Mouse (Mus musculus) liver, embryonic 12.5 days (tissue): ENCODE measurements around the gene Nek6. TPM values are rescaled to one million over a fixed set of nuclear protein-coding genes. Genes with fewer than 3 reads are reported as not detected.

Source experiments
- ATAC-seq: fragments of 200-750 bp; cut with Nextera tagmentation; 2 replicates; pipeline ENCODE4 v1.8.0; 2017; ENCODE audit warnings: moderate number of reproducible peaks, mild to moderate bottlenecking, moderate library complexity
- H3K27ac ChIP-seq: fragments of 300-500 bp; sonication (generic); 2 replicates; pipeline ENCODE4 v1.5.1; 2016; ENCODE audit warnings: mild to moderate bottlenecking
- H3K27me3 ChIP-seq: fragments of 300-500 bp; sonication (generic); replicated peaks from 2 replicates; pipeline ENCODE4 v1.6.1; 2016; ENCODE audit warnings: mild to moderate bottlenecking, moderate library complexity
- H3K36me3 ChIP-seq: fragments of 300-500 bp; sonication (generic); 2 replicates; pipeline ENCODE4 v1.6.1; 2016; ENCODE audit warnings: mild to moderate bottlenecking, moderate library complexity
- H3K4me1 ChIP-seq: fragments of 300-500 bp; sonication (generic); 2 replicates; pipeline ENCODE4 v1.6.1; 2016
- H3K4me2 ChIP-seq: fragments of 300-500 bp; sonication (generic); 2 replicates; pipeline ENCODE4 v1.6.1; 2016; ENCODE audit warnings: mild to moderate bottlenecking, moderate library complexity
- H3K4me3 ChIP-seq: fragments of 300-500 bp; sonication (generic); 2 replicates; pipeline ENCODE4 v1.5.1; 2016; ENCODE audit warnings: mild to moderate bottlenecking, moderate library complexity
- H3K9ac ChIP-seq: fragments of 300-500 bp; sonication (generic); 2 replicates; pipeline ENCODE4 v1.6.1; 2016; ENCODE audit warnings: mild to moderate bottlenecking, moderate library complexity
- H3K9me3 ChIP-seq: fragments of 300-500 bp; sonication (generic); replicated peaks from 2 replicates; pipeline ENCODE4 v1.6.1; 2016; ENCODE audit warnings: mild to moderate bottlenecking, moderate library complexity
- WGBS: fragments of 180-500 bp; shearing (Covaris S2); methylation state at CpG from one replicate; pipeline ENCODE4 v1.1.7; 2016; ENCODE audit not compliant: insufficient replicate concordance; 5-methylcytosine and 5-hydroxymethylcytosine counted together
- polyA plus RNA-seq: library from polyadenylated mRNA; unstranded; fragments of >200 nt; fragmentation: Nextera tagmentation; extraction: Ambion mirVana; gene quantifications from 2 replicates; pipeline ENCODE4 v1.2.1, GENCODE M21; 2016

The Nek6 gene
- 42.7 and 45.7 TPM in 2 replicates for polyA plus RNA-seq

- peaks cover 3% of the 10 kb centered on the region; the same call in 1 of the 2 replicates for H3K36me3 ChIP-seq
- peak within 1 kb of the TSS; percentile 78 for H3K9ac ChIP-seq
- 1% methylated on average over 84 of the region's 90 CpGs for WGBS
- peak within 1 kb of the TSS; percentile 54 for H3K27ac ChIP-seq
- H3K4me1 ChIP-seq: peaks cover 45% of the 10 kb centered on the region
- no peaks in the 10 kb centered on the region for H3K9me3 ChIP-seq
- peak within 1 kb of the TSS; percentile 73 for H3K4me3 ChIP-seq
- peak within 1 kb of the TSS; percentile 87 for H3K4me2 ChIP-seq
- peaks cover 69% of the 10 kb centered on the region for H3K27me3 ChIP-seq
- peak; percentile 58 for ATAC-seq
Observed at GRCm38 (mm10) chr2:38511487-38512307, at the start of gene Nek6. Gene Nek6 (plus strand): TSS chr2:38511643.

- Histone ChIP-seq H3K27ac (no peak overlapping the region), H3K9me3 (no peaks in the 10 kb centered on the region), H3K4me1 (no peaks in the 10 kb centered on the region), H3K4me3 (no peak overlapping the region), H3K36me3 (no peaks in the 10 kb centered on the region), H3K9ac (no peak overlapping the region), H3K27me3 (no peaks in the 10 kb centered on the region), H3K4me2 (no peak overlapping the region)
- 51% methylated on average over 3 of the region's 3 CpGs for WGBS
- no peak for ATAC-seq
Observed at GRCm38 (mm10) chr2:38462323-38462722, 49.1 kb upstream of the Nek6 start.

- no peaks in the 10 kb centered on the region for H3K27me3 ChIP-seq
- H3K4me3 ChIP-seq: no peak overlapping the region
- H3K9me3 ChIP-seq: no peaks in the 10 kb centered on the region
- no peak overlapping the region for H3K9ac ChIP-seq
- H3K4me2 ChIP-seq: no peak overlapping the region
- no peak for ATAC-seq
- no peak overlapping the region for H3K27ac ChIP-seq
- H3K4me1 ChIP-seq: peaks cover 8% of the 10 kb centered on the region
- 57% methylated on average over 4 of the region's 4 CpGs for WGBS
- H3K36me3 ChIP-seq: no peaks in the 10 kb centered on the region
Observed at GRCm38 (mm10) chr2:38468845-38469244, 42.6 kb upstream of the Nek6 start.

- Histone ChIP-seq H3K4me3 (no peak overlapping the region), H3K36me3 (no peaks in the 10 kb centered on the region), H3K4me1 (peaks cover 8% of the 10 kb centered on the region), H3K9me3 (no peaks in the 10 kb centered on the region), H3K27ac (no peak overlapping the region), H3K9ac (no peak overlapping the region), H3K27me3 (no peaks in the 10 kb centered on the region), H3K4me2 (no peak overlapping the region)
- 17% methylated on average over 5 of the region's 5 CpGs for whole genome bisulfite sequencing
- no peak for ATAC-seq
Observed at GRCm38 (mm10) chr2:38471745-38472144, 39.7 kb upstream of the Nek6 start.

- Histone ChIP-seq H3K4me2 (no peak overlapping the region), H3K9me3 (no peaks in the 10 kb centered on the region), H3K27me3 (no peaks in the 10 kb centered on the region), H3K36me3 (no peaks in the 10 kb centered on the region), H3K4me1 (peaks cover 8% of the 10 kb centered on the region), H3K27ac (no peak overlapping the region), H3K9ac (no peak overlapping the region), H3K4me3 (no peak overlapping the region)
- no peak for ATAC-seq
Observed at GRCm38 (mm10) chr2:38472829-38473228, 38.6 kb upstream of the Nek6 start.

- Histone ChIP-seq H3K27me3 (no peaks in the 10 kb centered on the region), H3K4me1 (peaks cover 6% of the 10 kb centered on the region), H3K9me3 (no peaks in the 10 kb centered on the region), H3K36me3 (no peaks in the 10 kb centered on the region), H3K4me2 (no peak overlapping the region), H3K27ac (no peak overlapping the region), H3K9ac (no peak overlapping the region), H3K4me3 (no peak overlapping the region)
- no peak for ATAC-seq
- 79% methylated on average over 9 of the region's 9 CpGs for WGBS
Observed at GRCm38 (mm10) chr2:38476871-38477496, 34.5 kb upstream of the Nek6 start.

- no peak overlapping the region for H3K27ac ChIP-seq
- H3K27me3 ChIP-seq: no peaks in the 10 kb centered on the region
- WGBS: 83% methylated on average over 9 of the region's 9 CpGs
- H3K9me3 ChIP-seq: no peaks in the 10 kb centered on the region
- peaks cover 5% of the 10 kb centered on the region; the same call in 1 of the 2 replicates for H3K4me1 ChIP-seq
- no peak for ATAC-seq
- H3K4me2 ChIP-seq: no peak overlapping the region
- H3K4me3 ChIP-seq: no peak overlapping the region
- no peak overlapping the region for H3K9ac ChIP-seq
- H3K36me3 ChIP-seq: no peaks in the 10 kb centered on the region
Observed at GRCm38 (mm10) chr2:38477497-38477873, 34.0 kb upstream of the Nek6 start.

GRCm38 (mm10) chr2:38478683-38479082 is 32.8 kb upstream of the Nek6 start:
- ATAC-seq: no peak
- Histone ChIP-seq H3K9me3 (no peaks in the 10 kb centered on the region), H3K4me1 (0 out of 2 replicates have a peak, but pooled peaks cover 5% of the 10 kb centered on the region), H3K27me3 (no peaks in the 10 kb centered on the region), H3K27ac (no peak overlapping the region), H3K4me2 (no peak overlapping the region), H3K9ac (no peak overlapping the region), H3K4me3 (no peak overlapping the region), H3K36me3 (no peaks in the 10 kb centered on the region)
- 55% methylated on average over 4 of the region's 4 CpGs for WGBS

- 40% methylated on average over 3 of the region's 3 CpGs for WGBS
- no peak overlapping the region for H3K4me3 ChIP-seq
- H3K27me3 ChIP-seq: no peaks in the 10 kb centered on the region
- H3K27ac ChIP-seq: no peak overlapping the region
- no peak for ATAC-seq
- H3K36me3 ChIP-seq: no peaks in the 10 kb centered on the region
- no peaks in the 10 kb centered on the region for H3K9me3 ChIP-seq
- no peak overlapping the region for H3K9ac ChIP-seq
- H3K4me1 ChIP-seq: peaks cover 7% of the 10 kb centered on the region; the same call in 1 of the 2 replicates
- H3K4me2 ChIP-seq: no peak overlapping the region
Observed at GRCm38 (mm10) chr2:38479541-38479940, 31.9 kb upstream of the Nek6 start.

- 34% methylated on average over 6 of the region's 6 CpGs for WGBS
- Histone ChIP-seq H3K27me3 (no peaks in the 10 kb centered on the region), H3K4me2 (no peak overlapping the region), H3K36me3 (no peaks in the 10 kb centered on the region), H3K9me3 (no peaks in the 10 kb centered on the region), H3K4me1 (peaks cover 13% of the 10 kb centered on the region), H3K9ac (no peak overlapping the region), H3K4me3 (no peak overlapping the region), H3K27ac (no peak overlapping the region)
- no peak for ATAC-seq
Observed at GRCm38 (mm10) chr2:38481166-38481778, 30.2 kb upstream of the Nek6 start.

- Histone ChIP-seq H3K27me3 (no peaks in the 10 kb centered on the region), H3K4me1 (peaks cover 16% of the 10 kb centered on the region), H3K9me3 (no peaks in the 10 kb centered on the region), H3K36me3 (no peaks in the 10 kb centered on the region), H3K9ac (no peak overlapping the region), H3K4me2 (no peak overlapping the region), H3K27ac (no peak overlapping the region), H3K4me3 (no peak overlapping the region)
- no peak for ATAC-seq
- WGBS: 74% methylated on average over 3 of the region's 3 CpGs
Observed at GRCm38 (mm10) chr2:38482122-38482521, 29.3 kb upstream of the Nek6 start.

- Histone ChIP-seq H3K9ac (no peak overlapping the region), H3K36me3 (no peaks in the 10 kb centered on the region), H3K4me2 (no peak overlapping the region), H3K4me1 (peaks cover 16% of the 10 kb centered on the region), H3K27ac (peak overlapping the region; percentile 28; the same call in 1 of the 2 replicates), H3K4me3 (no peak overlapping the region), H3K9me3 (no peaks in the 10 kb centered on the region), H3K27me3 (no peaks in the 10 kb centered on the region)
- 50% methylated on average over 7 of the region's 7 CpGs for WGBS
- no peak for ATAC-seq
Observed at GRCm38 (mm10) chr2:38483058-38483704, 28.3 kb upstream of the Nek6 start.
